Mouse (Mus musculus) lung, postnatal 4 days (tissue): ENCODE data around the gene Kcnk5.

Source experiments
- DNase-seq, 2 experiments: peaks; one replicate each; pipeline ENCODE4 v3.0.0; 2021

Kcnk5 gene

DNA sequence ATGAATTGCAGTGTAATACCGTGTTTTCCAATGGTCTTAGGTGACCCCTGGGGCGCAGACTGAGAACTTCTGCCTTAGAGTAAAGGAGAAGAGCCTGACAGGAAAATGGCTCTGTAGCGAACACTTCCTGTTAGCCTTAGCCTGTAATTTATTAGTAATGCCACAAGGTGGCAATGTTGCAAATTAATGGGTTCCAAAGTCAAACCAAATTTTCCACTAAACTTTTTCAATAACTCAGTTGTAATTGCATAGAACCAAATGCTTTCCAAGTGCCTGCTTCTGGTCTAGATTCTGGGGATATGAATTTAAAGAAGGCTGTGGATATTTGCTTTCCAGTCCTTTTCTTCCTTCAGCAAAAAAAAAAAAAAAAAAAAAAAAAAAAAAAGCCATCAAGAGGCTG lies 69.4 kb downstream of the Kcnk5 start:
- DNase-seq: no peak

DNA sequence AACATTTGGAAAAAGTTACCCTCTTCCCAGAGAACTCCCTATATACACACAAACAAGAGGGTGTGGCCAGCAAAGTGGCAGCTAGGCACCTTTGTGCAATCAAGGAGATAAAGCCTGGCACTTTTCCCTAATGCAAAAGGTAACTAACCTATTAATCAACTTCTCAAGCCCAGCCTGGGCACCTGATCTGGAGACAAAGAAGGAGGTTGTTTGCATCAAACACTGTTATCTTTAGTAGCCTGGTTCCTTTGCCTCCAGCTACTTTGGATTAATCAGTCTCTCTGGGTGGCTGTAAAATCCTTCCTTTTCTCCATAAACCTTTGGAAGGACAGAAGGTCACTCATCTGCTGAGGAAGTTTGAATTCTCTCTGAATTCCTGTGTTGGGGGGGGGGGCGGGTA lies 70.7 kb downstream of the Kcnk5 start:
- DNase-seq: no peak

DNA sequence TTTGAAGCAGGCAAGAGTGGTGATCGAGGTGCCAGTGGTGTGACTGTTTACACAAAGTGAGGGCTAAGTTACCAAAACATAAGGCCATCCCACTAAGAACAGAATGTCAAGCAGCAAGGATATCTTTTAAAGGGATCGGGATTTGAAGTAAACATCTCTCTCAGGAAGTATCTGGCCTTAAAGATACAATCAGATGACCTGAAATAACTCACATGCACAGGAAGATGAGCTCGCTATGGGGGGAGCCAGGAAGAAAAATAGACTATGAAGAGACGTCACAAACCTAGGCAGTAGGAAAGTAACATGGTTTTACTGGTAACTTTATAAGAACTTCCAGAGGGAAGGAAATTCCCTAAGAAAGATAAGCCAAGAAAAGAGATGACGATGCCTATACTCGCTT lies 75.3 kb downstream of the Kcnk5 start:
- DNase-seq: no peak

DNA sequence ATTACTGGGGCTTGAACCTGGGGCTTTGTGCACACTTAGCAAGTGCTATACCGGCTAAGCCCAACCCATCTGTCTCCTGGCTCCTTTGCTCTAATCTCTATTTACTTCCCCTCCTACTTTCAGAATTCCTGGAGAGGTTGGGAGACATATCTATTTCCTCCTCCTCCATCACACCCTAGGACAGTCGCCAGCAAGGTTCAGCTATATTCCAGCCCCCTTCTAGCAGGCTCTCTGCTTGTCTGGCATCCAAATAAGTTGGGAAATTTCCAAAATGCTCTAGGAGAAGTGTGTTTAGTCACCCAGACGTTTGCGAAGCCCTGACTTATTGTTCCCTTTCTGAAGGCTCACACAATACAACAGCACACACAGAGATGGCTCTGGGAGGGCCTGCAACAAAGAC lies 78.4 kb downstream of the Kcnk5 start:
- DNase-seq: peak; percentile 35 to 51

DNA sequence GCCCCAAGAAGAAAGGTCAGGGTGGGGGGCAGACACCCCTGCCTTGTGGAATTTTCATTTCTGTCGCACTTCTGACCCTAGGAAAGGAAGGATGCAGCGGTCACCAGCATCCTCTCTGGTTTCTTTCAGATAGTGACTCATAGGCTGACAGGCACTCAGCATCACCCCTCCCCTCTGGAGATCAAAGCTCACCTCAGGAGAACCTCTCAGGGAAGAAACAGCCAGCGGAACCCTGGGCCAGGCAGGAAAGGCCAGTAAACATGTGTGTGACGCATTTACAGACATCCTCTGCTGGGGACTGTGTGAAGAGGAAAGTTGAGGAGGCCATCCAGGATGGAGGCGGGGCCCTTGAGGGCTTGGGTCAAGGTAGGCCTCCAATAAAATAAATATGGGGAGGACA lies 83.5 kb downstream of the Kcnk5 start:
- peak; percentile 71 to 88 for DNase-seq

DNA sequence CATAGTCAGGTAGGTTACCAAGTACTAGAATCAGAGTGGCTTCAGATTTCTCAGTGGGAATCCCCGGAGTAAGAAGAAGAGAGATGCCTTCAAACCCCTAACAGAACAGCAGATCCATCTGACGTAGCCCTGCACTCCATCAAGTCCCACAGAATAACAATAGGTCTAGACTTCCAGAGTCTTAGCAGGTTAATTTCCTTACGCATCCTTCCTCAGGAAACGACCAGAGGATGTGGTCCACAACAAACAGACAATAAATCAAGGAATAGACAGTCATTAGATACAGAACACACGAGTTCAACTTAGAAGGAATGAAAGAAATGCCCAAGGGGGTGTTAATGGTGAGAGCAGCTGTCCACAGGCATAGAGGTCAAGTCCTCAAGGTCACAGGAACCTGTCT lies 86.7 kb downstream of the Kcnk5 start:
- no peak for DNase-seq

DNA sequence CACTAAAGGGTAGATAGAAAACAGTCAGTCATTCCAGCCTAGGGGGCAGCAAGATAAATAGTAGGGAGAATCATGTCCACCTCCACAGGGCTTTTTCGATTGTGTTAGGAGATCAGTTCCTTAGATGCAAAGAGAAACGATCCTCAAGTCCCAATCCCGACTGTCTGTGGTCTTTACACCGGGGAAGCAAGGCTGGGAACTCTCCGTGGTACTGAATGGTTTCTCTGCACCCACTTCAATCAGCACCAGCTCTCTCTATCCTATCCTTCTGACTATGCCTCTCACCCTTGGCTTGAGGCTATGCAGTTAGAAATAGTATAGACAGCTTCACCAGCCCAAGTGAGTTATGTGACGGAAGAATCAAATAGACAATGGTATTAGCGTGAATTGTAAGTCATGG lies 88.1 kb downstream of the Kcnk5 start:
- peak; percentile 44 to 67 for DNase-seq
